Mouse (Mus musculus) mesoderm, embryonic 11.5 days (tissue): ENCODE data around the gene Olfr1205.

Source experiments
- DNase-seq: peaks from one replicate; pipeline ENCODE4 v3.0.0-alpha.2; 2012; ENCODE audit warnings: low read depth, low spot score

Olfr1205 gene

GRCm38 (mm10) chr2:88829437-88829836 lies at the start of gene Olfr1205:
Gene Olfr1205, plus strand, starts transcription at chr2:88829737.
- no peak for DNase-seq

- no peak for DNase-seq
Measured at GRCm38 (mm10) chr2:88792736-88793135, 36.8 kb upstream of the Olfr1205 start, which contains the start of gene Olfr1201. Gene Olfr1201, plus strand, starts transcription at chr2:88793036.

GRCm38 (mm10) chr2:88814196-88814595 lies 15.3 kb upstream of the Olfr1205 start, which contains the start of gene Olfr1202:
Gene Olfr1202, plus strand, starts transcription at chr2:88814496.
- DNase-seq = no peak

GRCm38 (mm10) chr2:88838477-88838876 lies 8.9 kb downstream of the Olfr1205 start:
- DNase-seq = no peak

- DNase-seq = no peak
Measured at GRCm38 (mm10) chr2:88848992-88849391, 19.5 kb downstream of the Olfr1205 start, which contains the start of gene Olfr1204. Gene Olfr1204, plus strand, starts transcription at chr2:88849292.

GRCm38 (mm10) chr2:88862931-88863330 lies 33.4 kb downstream of the Olfr1205 start, which contains the start of gene Olfr1206:
Gene Olfr1206, plus strand, starts transcription at chr2:88863231.
- DNase-seq = no peak
